Mouse (Mus musculus): Measurements from ENCODE around the gene 4933415F23Rik. TPM values are rescaled to one million over a fixed set of nuclear protein-coding genes. Genes with fewer than 3 reads are reported as not detected.
"Not testable (repeated sequence)": the region's sequence is repeated elsewhere in the genome, so short reads cannot be mapped to it uniquely, and the experiment has no call there.

4933415F23Rik gene
- total RNA-seq (2021) = not detected
- long read RNA-seq, experiment 1 = 0 reads
- long read RNA-seq, experiment 2 = 0 reads

GRCm38 (mm10) chr1:23102021-23102420 lies at the start of gene 4933415F23Rik:
Gene 4933415F23Rik (minus strand): TSS chr1:23102253.
- intact Hi-C loops (cut with DNase I) = no loop called here
- Histone ChIP-seq H3K4me3 (no peak within 1 kb of the TSS), H3K27ac (no peak within 1 kb of the TSS; the same call in 1 of the 2 replicates)
- no peak for DNase-seq (ENCODE audit: extremely low spot score in 1 of 2, low spot score in 2 of 2)
- TF ChIP-seq CTCF (IDR thresholded peaks at IDR 0.05) = no peak

- Histone ChIP-seq H3K4me3 (no peak overlapping the region), H3K27ac (no peak overlapping the region; the same call in 1 of the 2 replicates)
- intact Hi-C loops (cut with DNase I) = no loop called here
- no peak for DNase-seq (ENCODE audit: extremely low spot score in 1 of 2, low spot score in 2 of 2)
- TF ChIP-seq CTCF (IDR thresholded peaks at IDR 0.05) = no peak
Measured at GRCm38 (mm10) chr1:23151722-23152121, 49.7 kb upstream of the 4933415F23Rik start.

GRCm38 (mm10) chr1:23146198-23146873 lies 44.3 kb upstream of the 4933415F23Rik start:
- no peak for TF ChIP-seq CTCF (IDR thresholded peaks at IDR 0.05)
- no peak overlapping the region for H3K4me3 ChIP-seq
- H3K27ac ChIP-seq = no peak overlapping the region
- intact Hi-C loops (cut with DNase I) = no loop called here
- no peak for DNase-seq (ENCODE audit: extremely low spot score in 1 of 2, low spot score in 2 of 2)

- no peak overlapping the region for H3K27ac ChIP-seq
- intact Hi-C loops (cut with DNase I) = no loop called here
Measured at GRCm38 (mm10) chr1:23141121-23141811, 39.2 kb upstream of the 4933415F23Rik start.

GRCm38 (mm10) chr1:23140530-23140929 lies 38.5 kb upstream of the 4933415F23Rik start:
- DNase-seq (ENCODE audit: extremely low spot score in 1 of 2, low spot score in 2 of 2) = peak; percentile 29 to 38
- H3K27ac ChIP-seq; intact Hi-C loops (cut with DNase I); H3K4me3 ChIP-seq: not testable (repeated sequence)
- TF ChIP-seq CTCF (IDR thresholded peaks at IDR 0.05) = peak; percentile 51

More at GRCm38 (mm10) chr1:23141121-23141811, 39.2 kb upstream of the 4933415F23Rik start:
- no peak overlapping the region for H3K4me3 ChIP-seq
- no peak for TF ChIP-seq CTCF (IDR thresholded peaks at IDR 0.05)
- DNase-seq (ENCODE audit: extremely low spot score in 1 of 2, low spot score in 2 of 2) = no peak

GRCm38 (mm10) chr1:23120901-23121300 lies 18.8 kb upstream of the 4933415F23Rik start:
- intact Hi-C loops (cut with DNase I) = no loop called here
- no peak for TF ChIP-seq CTCF (IDR thresholded peaks at IDR 0.05)
- Histone ChIP-seq H3K4me3 (no peak overlapping the region), H3K27ac (no peak overlapping the region)
- no peak for DNase-seq (ENCODE audit: extremely low spot score in 1 of 2, low spot score in 2 of 2)

GRCm38 (mm10) chr1:23119406-23119805 lies 17.4 kb upstream of the 4933415F23Rik start:
- TF ChIP-seq CTCF (IDR thresholded peaks at IDR 0.05) = no peak
- Histone ChIP-seq H3K27ac (peak overlapping the region; percentile 66), H3K4me3 (no peak overlapping the region)
- no peak for DNase-seq (ENCODE audit: extremely low spot score in 1 of 2, low spot score in 2 of 2)
- intact Hi-C loops (cut with DNase I) = loop anchor here (5.0 kb wide), 2 partner anchors 177 to 312 kb away; partner anchors contain the start of gene Rims1

DNA sequence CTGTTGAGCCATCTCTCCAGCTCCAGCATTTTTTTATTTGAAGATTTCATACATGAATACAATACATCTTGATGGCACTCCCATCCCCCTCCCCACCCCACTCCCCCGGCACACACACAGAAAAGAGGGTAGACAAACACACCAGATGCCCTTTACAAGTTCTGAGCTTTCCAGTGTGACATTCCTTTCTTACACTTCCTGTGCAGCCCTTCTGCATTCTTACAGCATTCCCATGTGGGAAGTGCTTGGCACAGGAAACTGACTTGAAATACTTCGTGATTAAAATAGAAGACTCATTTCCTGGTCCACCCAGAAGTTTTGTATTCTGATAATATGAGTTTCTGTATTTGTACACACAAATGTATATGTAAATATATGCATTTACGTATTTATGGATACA lies 15.4 kb upstream of the 4933415F23Rik start:
- Histone ChIP-seq H3K27ac (peak overlapping the region; percentile 2; the same call in 1 of the 2 replicates), H3K4me3 (no peak overlapping the region)
- TF ChIP-seq CTCF (IDR thresholded peaks at IDR 0.05) = no peak
- intact Hi-C loops (cut with DNase I) = loop anchor here (2.0 to 5.0 kb wide), 3 partner anchors 19 to 310 kb away; partner anchors contain the start of gene Rims1
- DNase-seq (ENCODE audit: extremely low spot score in 1 of 2, low spot score in 2 of 2) = no peak

DNA sequence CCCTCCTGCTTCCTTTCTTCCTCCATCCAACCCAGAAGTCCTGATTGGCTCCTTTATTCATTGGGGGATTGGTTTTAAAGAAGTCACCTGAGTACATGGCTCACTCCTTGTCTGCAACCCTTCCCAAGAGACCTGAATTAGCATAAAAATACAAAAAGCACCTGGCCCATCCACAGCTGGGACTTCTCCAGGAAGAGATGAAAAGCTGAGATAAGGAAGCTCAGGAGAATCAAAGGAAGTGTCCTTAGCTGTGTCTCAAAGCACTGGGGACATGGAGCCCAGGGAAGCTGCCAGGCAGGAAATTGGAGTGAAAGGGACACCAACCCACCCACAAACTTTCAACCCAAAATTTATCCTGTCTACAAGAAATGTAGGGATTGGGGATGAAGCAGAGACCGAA lies 7.1 kb upstream of the 4933415F23Rik start:
- Histone ChIP-seq H3K4me3 (no peak overlapping the region), H3K27ac (no peak overlapping the region)
- intact Hi-C loops (cut with DNase I) = no loop called here
- DNase-seq (ENCODE audit: extremely low spot score in 1 of 2, low spot score in 2 of 2) = no peak
- no peak for TF ChIP-seq CTCF (IDR thresholded peaks at IDR 0.05)

- Histone ChIP-seq H3K27ac (no peak overlapping the region; the same call in 1 of the 2 replicates), H3K4me3 (no peak overlapping the region)
- no peak for TF ChIP-seq CTCF (IDR thresholded peaks at IDR 0.05)
- intact Hi-C loops (cut with DNase I) = no loop called here
- DNase-seq (ENCODE audit: extremely low spot score in 1 of 2, low spot score in 2 of 2) = no peak
Measured at GRCm38 (mm10) chr1:23102881-23103280, 828 bp upstream of the 4933415F23Rik start.

- Histone ChIP-seq H3K4me3 (no peak overlapping the region), H3K27ac (no peak overlapping the region)
- DNase-seq (ENCODE audit: extremely low spot score in 1 of 2, low spot score in 2 of 2) = no peak
- TF ChIP-seq CTCF (IDR thresholded peaks at IDR 0.05) = no peak
- intact Hi-C loops (cut with DNase I) = loop anchor here (2.0 kb wide), 1 partner anchor 17 kb away; no protein-coding TSS in a partner anchor
Measured at GRCm38 (mm10) chr1:23099791-23100190, 2.3 kb downstream of the 4933415F23Rik start.

DNA sequence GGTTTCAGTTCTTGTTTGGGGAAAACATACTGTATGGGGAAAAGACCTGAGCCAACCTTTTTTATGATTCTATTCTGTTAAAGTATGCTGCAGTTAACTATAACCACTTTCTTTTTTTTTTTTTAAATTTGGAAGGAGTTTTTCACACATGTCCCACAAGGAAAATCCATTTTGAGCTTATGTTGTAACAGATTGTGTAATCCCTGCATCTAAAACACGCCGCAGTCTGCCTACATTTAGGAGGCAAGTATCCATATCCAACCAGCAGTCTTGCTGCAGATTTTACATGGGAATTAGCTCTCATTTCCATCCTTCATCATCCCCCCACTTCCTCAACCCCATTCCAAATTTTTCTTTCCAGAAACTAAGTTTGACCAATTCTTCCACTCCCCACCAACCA lies 3.6 kb downstream of the 4933415F23Rik start:
- DNase-seq (ENCODE audit: extremely low spot score in 1 of 2, low spot score in 2 of 2) = no peak
- peak overlapping the region; percentile 70 for H3K27ac ChIP-seq
- TF ChIP-seq CTCF (IDR thresholded peaks at IDR 0.05) = no peak; the same call in 1 of the 2 replicates
- intact Hi-C loops (cut with DNase I) = loop anchor here (1.0 to 2.0 kb wide), 2 partner anchors 18 to 158 kb away; no protein-coding TSS in a partner anchor
- H3K4me3 ChIP-seq = no peak overlapping the region
